Mouse (Mus musculus) limb, embryonic 14.5 days (tissue): ENCODE results near the gene Mrtfb. TPM values are rescaled to one million over a fixed set of nuclear protein-coding genes. Genes with fewer than 3 reads are reported as not detected.

ENCODE experiments used
- ATAC-seq: fragments of 200-750 bp; cut with Nextera tagmentation; 2 replicates; pipeline ENCODE4 v1.8.0; 2017; ENCODE audit warnings: low read depth, moderate number of reproducible peaks, moderate TSS enrichment; ENCODE audit not compliant: low FRiP score
- DNase-seq: peaks from one replicate; pipeline ENCODE4 v3.0.0-alpha.2; 2015; ENCODE audit warnings: low spot score
- H3K27ac ChIP-seq: fragments of 300-500 bp; sonication (generic); replicated peaks from 2 replicates; pipeline ENCODE4 v1.5.1; 2014; ENCODE audit warnings: low read depth, mild to moderate bottlenecking, low read length, moderate library complexity, mixed read lengths
- H3K27me3 ChIP-seq: fragments of 300-500 bp; sonication (generic); 2 replicates; pipeline ENCODE4 v1.6.1; 2014; ENCODE audit warnings: low read length, mixed read lengths; ENCODE audit not compliant: control insufficient read depth, insufficient read depth
- H3K36me3 ChIP-seq: fragments of 300-500 bp; sonication (generic); 2 replicates; pipeline ENCODE4 v1.6.1; 2014; ENCODE audit warnings: mild to moderate bottlenecking, low read length, moderate library complexity, mixed read lengths; ENCODE audit not compliant: control insufficient read depth, insufficient read depth
- H3K4me1 ChIP-seq: fragments of 300-500 bp; sonication (generic); 2 replicates; pipeline ENCODE4 v1.6.1; 2014; ENCODE audit warnings: antibody characterized with exemption, low read length, mixed read lengths; ENCODE audit not compliant: control insufficient read depth, insufficient read depth
- H3K4me2 ChIP-seq: fragments of 300-500 bp; sonication (generic); replicated peaks from 2 replicates; pipeline ENCODE4 v1.6.1; 2014; ENCODE audit warnings: low read depth, mild to moderate bottlenecking, low read length, moderate library complexity; ENCODE audit not compliant: severe bottlenecking
- H3K4me3 ChIP-seq: fragments of 300-500 bp; sonication (generic); replicated peaks from 2 replicates; pipeline ENCODE4 v1.5.1; 2014; ENCODE audit warnings: low read length
- H3K9ac ChIP-seq: fragments of 300-500 bp; sonication (generic); 2 replicates; pipeline ENCODE4 v1.6.1; 2014; ENCODE audit warnings: mild to moderate bottlenecking, low read depth, low read length, moderate library complexity; ENCODE audit not compliant: severe bottlenecking
- H3K9me3 ChIP-seq: fragments of 300-500 bp; sonication (generic); 2 replicates; pipeline ENCODE4 v1.6.1; 2016; ENCODE audit warnings: low read length; ENCODE audit not compliant: control insufficient read depth
- POLR2A ChIP-seq: fragments of 200-500 bp; IDR thresholded peaks from 2 replicates; pipeline ENCODE4 v1.8.0; 2012; ENCODE audit warnings: inconsistent platforms, mild to moderate bottlenecking, moderate library complexity, borderline replicate concordance; ENCODE audit not compliant: insufficient read depth, insufficient read length; ENCODE audit errors: extremely low read depth
- WGBS: fragments of 180-500 bp; shearing (Covaris S2); extraction: QIAGEN DNeasy Blood & Tissue Kit; methylation state at CpG from one replicate; pipeline ENCODE4 v1.1.7; 2014; 5-methylcytosine and 5-hydroxymethylcytosine counted together
- polyA plus RNA-seq, 2 experiments: library from polyadenylated mRNA; depleted of rRNA in 1 of 2; stranded (reverse) in 1 of 2; unstranded in 1 of 2; fragments of >200 nt; fragmentation: Nextera tagmentation in 1 of 2; extraction: Ambion mirVana in 1 of 2; gene quantifications; 2 replicates each; pipeline versions ENCODE4 v1.2.1 to v1.2.3; 2012 to 2014

Gene Mrtfb
- polyA plus RNA-seq, 2 experiments: 11.8 to 26.0 TPM

DNA sequence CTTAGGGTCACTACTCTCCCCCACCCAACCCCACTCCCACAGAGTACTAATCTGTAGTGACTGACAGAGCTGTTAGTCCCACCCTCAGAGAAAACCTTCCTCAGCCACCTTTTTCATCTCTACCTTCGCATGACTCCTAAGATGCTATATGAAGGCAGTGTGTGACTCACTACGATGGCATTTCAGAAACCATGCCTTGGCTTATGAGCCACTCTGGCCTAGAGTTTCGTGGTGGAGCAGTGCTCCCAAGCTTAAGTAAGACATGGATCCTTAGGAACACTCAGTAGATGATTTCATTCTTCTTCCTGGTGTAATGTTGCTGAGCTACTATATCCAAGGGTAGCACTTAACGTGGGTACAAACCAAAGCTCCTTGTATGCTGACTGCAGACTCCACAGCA, 94.4 kb downstream of the Mrtfb start:
- Histone ChIP-seq H3K27ac (no peak overlapping the region), H3K4me2 (no peak overlapping the region), H3K4me1 (0 out of 2 replicates have a peak, but pooled peaks cover 6% of the 10 kb centered on the region), H3K36me3 (0 out of 2 replicates have a peak, but pooled peaks cover 4% of the 10 kb centered on the region), H3K9me3 (no peaks in the 10 kb centered on the region), H3K4me3 (no peak overlapping the region), H3K9ac (no peak overlapping the region), H3K27me3 (no peaks in the 10 kb centered on the region)
- no peak for TF ChIP-seq POLR2A
- no peak for ATAC-seq
- DNase-seq: no peak
- 87% methylated on average over 4 of the region's 4 CpGs for WGBS

DNA sequence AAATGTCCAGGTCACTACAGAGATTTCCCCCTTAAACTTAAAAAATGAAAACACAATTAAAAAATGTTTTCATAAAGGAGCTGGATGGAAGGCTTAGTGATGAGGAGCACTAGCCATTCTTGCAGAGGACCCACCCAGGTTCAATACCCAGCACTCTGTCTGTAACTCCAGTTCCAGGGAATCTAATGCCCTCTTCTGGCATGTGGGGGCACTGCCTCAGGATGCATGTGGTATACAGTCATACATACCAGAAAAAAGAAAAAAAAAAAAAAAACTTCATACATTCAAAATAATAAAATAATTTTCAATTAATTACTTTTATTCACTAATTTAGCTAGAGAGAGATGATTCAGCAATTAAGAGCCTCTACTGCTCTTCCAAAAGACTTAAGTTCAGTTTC, 95.0 kb downstream of the Mrtfb start:
- Histone ChIP-seq H3K4me1 (0 out of 2 replicates have a peak, but pooled peaks cover 6% of the 10 kb centered on the region), H3K4me3 (no peak overlapping the region), H3K36me3 (0 out of 2 replicates have a peak, but pooled peaks cover 4% of the 10 kb centered on the region), H3K4me2 (no peak overlapping the region), H3K27ac (no peak overlapping the region), H3K9me3 (no peaks in the 10 kb centered on the region), H3K9ac (no peak overlapping the region), H3K27me3 (no peaks in the 10 kb centered on the region)
- no peak for TF ChIP-seq POLR2A
- DNase-seq (no peak), ATAC-seq (no peak)

DNA sequence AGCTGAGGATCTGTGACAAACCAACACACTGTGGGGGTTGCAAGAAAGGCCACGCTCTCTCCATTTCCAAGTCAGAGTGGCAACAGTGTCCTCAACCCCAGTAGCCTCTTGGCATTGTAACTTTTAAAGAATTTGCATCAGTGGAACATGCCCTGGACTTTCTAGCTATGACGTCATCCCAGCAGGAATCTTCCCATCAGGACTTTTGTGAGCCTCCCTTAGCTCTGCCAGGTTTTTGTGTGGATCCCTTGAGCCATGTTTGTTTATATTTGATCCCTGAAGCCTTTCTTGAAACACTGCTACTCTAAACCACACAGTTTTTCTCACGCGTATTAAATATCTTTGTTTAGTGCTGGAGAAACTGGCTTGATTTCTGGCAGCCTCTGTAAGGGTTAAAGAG, 97.6 kb downstream of the Mrtfb start:
- H3K27me3 ChIP-seq: no peaks in the 10 kb centered on the region
- H3K4me2 ChIP-seq: no peak overlapping the region
- no peaks in the 10 kb centered on the region for H3K9me3 ChIP-seq
- DNase-seq (no peak), ATAC-seq (no peak)
- H3K4me1 ChIP-seq: peaks cover 19% of the 10 kb centered on the region
- H3K9ac ChIP-seq: no peak overlapping the region
- WGBS: 68% methylated on average over 4 of the region's 4 CpGs
- H3K27ac ChIP-seq: no peak overlapping the region
- no peak for TF ChIP-seq POLR2A
- no peak overlapping the region for H3K4me3 ChIP-seq
- no peaks in the 10 kb centered on the region for H3K36me3 ChIP-seq

- 78% methylated on average over 5 of the region's 5 CpGs for WGBS
- Histone ChIP-seq H3K36me3 (no peaks in the 10 kb centered on the region), H3K9ac (no peak overlapping the region), H3K27ac (no peak overlapping the region), H3K9me3 (no peaks in the 10 kb centered on the region), H3K27me3 (no peaks in the 10 kb centered on the region), H3K4me3 (no peak overlapping the region), H3K4me2 (no peak overlapping the region), H3K4me1 (peaks cover 19% of the 10 kb centered on the region)
- no peak for ATAC-seq
- DNase-seq: no peak
- no peak for TF ChIP-seq POLR2A
These were observed 98.2 kb downstream of the Mrtfb start for GRCm38 (mm10) chr16:13354431-13354830.

GRCm38 (mm10) chr16:13357806-13358679, 101.8 kb downstream of the Mrtfb start:
- Histone ChIP-seq H3K27ac (no peak overlapping the region), H3K4me1 (peaks cover 19% of the 10 kb centered on the region), H3K9me3 (no peaks in the 10 kb centered on the region), H3K9ac (0 out of 2 replicates have a peak overlapping the region, but pooled peaks have one; percentile 21), H3K4me2 (peak overlapping the region; percentile 42), H3K36me3 (no peaks in the 10 kb centered on the region), H3K4me3 (peak overlapping the region; percentile 15; the same call in 1 of the 2 replicates), H3K27me3 (no peaks in the 10 kb centered on the region)
- TF ChIP-seq POLR2A: no peak
- WGBS: 12% methylated on average over 15 of the region's 15 CpGs
- DNase-seq (peak; percentile 68), ATAC-seq (peak; percentile 65)
